Mouse (Mus musculus): ENCODE measurements around the gene Sfxn5.

DNA sequence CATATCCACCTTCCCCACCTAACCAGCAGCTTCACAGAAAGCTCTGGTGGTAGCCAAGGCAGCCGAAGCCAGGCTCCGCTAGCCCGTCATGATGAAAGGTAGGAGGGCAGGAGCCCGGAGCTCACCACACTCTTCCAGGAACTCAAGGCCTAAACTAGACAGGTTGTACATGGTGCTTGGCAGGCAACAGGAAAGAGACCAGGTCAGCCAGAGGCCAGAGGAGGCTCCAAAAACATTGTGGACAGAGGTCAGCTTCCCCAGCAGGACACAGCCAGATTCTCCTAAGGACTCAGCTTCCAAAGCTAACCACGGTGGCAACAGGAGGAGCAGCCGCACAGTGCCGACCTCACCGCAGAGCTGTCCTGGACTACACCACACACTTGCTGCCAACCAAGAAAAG lies 9.8 kb upstream of the Sfxn5 start:
- no peak for TF ChIP-seq CTCF (IDR thresholded peaks at IDR 0.05; ENCODE audit: extremely low read depth, insufficient read depth, insufficient read length, insufficient replicate concordance)
- no peak for TF ChIP-seq POLR2A (IDR thresholded peaks at IDR 0.05; ENCODE audit: low read depth, low read length)

Measured in spleen, adult 2 months (tissue).